ENCODE assay signal across 12 mouse cellular contexts in genomic region chr7:46554003-46554402, GRCm38 (mm10).
DNase-seq lines count a peak whose midpoint lies in the region; ATAC-seq lines count a peak whose summit lies in the region.
"Had no signal": no experiment of that assay in that cellular context is flagged by ENCODE, and none has a peak within 500 bp of the region (broad histone marks: within the 10 kb centered on the region; RNA-seq: fewer than 3 reads in every experiment).

No protein-coding gene starts in this region.

- H3K27ac ChIP-seq in intestine, embryonic 16.5 days (ENCODE audit: low read length): no peak overlapping the region
- H3K27ac ChIP-seq in intestine, embryonic 15.5 days: no peak overlapping the region
- H3K27ac ChIP-seq: forebrain, embryonic 12.5 days; liver, embryonic 15.5 days had no signal

- H3K4me3 ChIP-seq in intestine, embryonic 16.5 days (ENCODE audit: low read length): no peak overlapping the region
- no peak overlapping the region for H3K4me3 ChIP-seq in intestine, embryonic 15.5 days (replicated peaks)
- H3K4me3 ChIP-seq: forebrain, embryonic 12.5 days; liver, embryonic 15.5 days had no signal

- no peak overlapping the region for H3K9ac ChIP-seq in intestine, embryonic 16.5 days (ENCODE audit: low read depth, low read length)
- no peak overlapping the region for H3K9ac ChIP-seq in intestine, embryonic 15.5 days
- H3K9ac ChIP-seq: forebrain, embryonic 12.5 days; liver, embryonic 15.5 days had no signal

- H3K4me2 ChIP-seq in intestine, embryonic 16.5 days (ENCODE audit: low read depth, low read length): no peak overlapping the region
- no peak overlapping the region for H3K4me2 ChIP-seq in intestine, embryonic 15.5 days (replicated peaks)
- H3K4me2 ChIP-seq: forebrain, embryonic 12.5 days; liver, embryonic 15.5 days had no signal

- peaks cover 6% of the 10 kb centered on the region; the same call in 1 of the 2 replicates for H3K4me1 ChIP-seq in intestine, embryonic 16.5 days (ENCODE audit: control insufficient read depth, insufficient read depth, low read length)
- no peaks in the 10 kb centered on the region; the same call in 1 of the 2 replicates for H3K4me1 ChIP-seq in intestine, embryonic 15.5 days (replicated peaks)
- H3K4me1 ChIP-seq: liver, embryonic 15.5 days had no signal

- H3K36me3 ChIP-seq in intestine, embryonic 16.5 days (ENCODE audit: control insufficient read depth, insufficient read depth, low read length): no peaks in the 10 kb centered on the region
- no peaks in the 10 kb centered on the region for H3K36me3 ChIP-seq in intestine, embryonic 15.5 days
- H3K36me3 ChIP-seq: forebrain, embryonic 12.5 days; liver, embryonic 15.5 days had no signal

- ATAC-seq in intestine, embryonic 16.5 days: peak; percentile 38; the same call in 1 of the 2 replicates
- ATAC-seq in intestine, embryonic 15.5 days: no peak
- no peak for ATAC-seq in erythroblast, adult 5-6 weeks (replicated peaks; ENCODE audit: low FRiP score, poor library complexity, severe bottlenecking)
- no peak for ATAC-seq in monocyte, adult 5-6 weeks (replicated peaks; ENCODE audit: insufficient number of reproducible peaks, low FRiP score, low TSS enrichment, poor library complexity, severe bottlenecking)

- DNase-seq in adrenal gland, postnatal 14 days: peak; percentile 77
- DNase-seq in heart, postnatal 25 days (ENCODE audit: low spot score): peak; percentile 5
- DNase-seq in lung, postnatal 25 days (ENCODE audit: low spot score): peak; percentile 29
- no peak for DNase-seq in frontal cortex, postnatal 10 days (ENCODE audit: low spot score in 2 of 2)
- DNase-seq: thymus, postnatal 25 days had no signal

- no peaks in the 10 kb centered on the region for H3K27me3 ChIP-seq in intestine, embryonic 16.5 days (replicated peaks; ENCODE audit: control insufficient read depth, insufficient read depth, low read length)
- H3K27me3 ChIP-seq in intestine, embryonic 15.5 days (replicated peaks): no peaks in the 10 kb centered on the region
- H3K27me3 ChIP-seq: forebrain, embryonic 12.5 days; liver, embryonic 15.5 days had no signal

- H3K9me3 ChIP-seq in intestine, embryonic 16.5 days (ENCODE audit: control insufficient read depth, low read length): no peaks in the 10 kb centered on the region
- no peaks in the 10 kb centered on the region for H3K9me3 ChIP-seq in intestine, embryonic 15.5 days
- H3K9me3 ChIP-seq: forebrain, embryonic 12.5 days; G1E; liver, embryonic 15.5 days had no signal

- intact Hi-C loops in heart, postnatal 25 days (cut with DNase I): no loop called here

- 51% methylated on average over 7 of the region's 7 CpGs for WGBS in intestine, embryonic 16.5 days
- WGBS in intestine, embryonic 15.5 days: 36% methylated on average over 7 of the region's 7 CpGs

Comparison
In these comparisons a context has a peak if more than half of its experiments do, and no peak if none do; other contexts are left out.
1. DNase-seq: peak in adrenal gland, postnatal 14 days (single experiment), heart, postnatal 25 days (single experiment) and lung, postnatal 25 days (single experiment); none in frontal cortex, postnatal 10 days (0 of 2).